Mouse (Mus musculus) cerebellum, adult 18-20 months (tissue): ENCODE results near the gene Fntb.
"Not testable (repeated sequence)": the region's sequence is repeated elsewhere in the genome, so short reads cannot be mapped to it uniquely, and the experiment has no call there.

Source experiments
- DNase-seq, 2 experiments: peaks; one replicate each; pipeline ENCODE4 v3.0.0; 2021

The Fntb gene

GRCm38 (mm10) chr12:76837844-76838650 is 72.7 kb downstream of the Fntb start:
- DNase-seq, result no peak

GRCm38 (mm10) chr12:76839298-76839697 is 73.9 kb downstream of the Fntb start:
- DNase-seq, result no peak

GRCm38 (mm10) chr12:76840081-76840480 is 74.7 kb downstream of the Fntb start:
- DNase-seq, result no peak

GRCm38 (mm10) chr12:76844346-76845061 is 79.1 kb downstream of the Fntb start:
- no peak for DNase-seq

GRCm38 (mm10) chr12:76852419-76852818 is 87.0 kb downstream of the Fntb start:
- DNase-seq, result no peak

GRCm38 (mm10) chr12:76853378-76854142 is 88.2 kb downstream of the Fntb start:
- no peak for DNase-seq

GRCm38 (mm10) chr12:76857087-76857486 is 91.7 kb downstream of the Fntb start:
- DNase-seq, result peak; percentile 63 to 68

GRCm38 (mm10) chr12:76858788-76859187 is 93.4 kb downstream of the Fntb start:
- DNase-seq, result not testable (repeated sequence)

- DNase-seq, result peak in 1 of 2 experiments; percentile 36
Measured at GRCm38 (mm10) chr12:76863651-76864050, 98.3 kb downstream of the Fntb start.

- no peak for DNase-seq
Measured at GRCm38 (mm10) chr12:76865266-76865665, 99.9 kb downstream of the Fntb start.

GRCm38 (mm10) chr12:76867586-76868280 is 102.3 kb downstream of the Fntb start:
- DNase-seq, result peak; percentile 61 to 63

GRCm38 (mm10) chr12:76868463-76869198 is 103.2 kb downstream of the Fntb start:
- peak; percentile 71 to 77 for DNase-seq

- no peak for DNase-seq
Measured at GRCm38 (mm10) chr12:76869561-76869960, 104.2 kb downstream of the Fntb start.

GRCm38 (mm10) chr12:76872767-76873316 is 107.5 kb downstream of the Fntb start:
- DNase-seq, result peak in 1 of 2 experiments; percentile 31

- DNase-seq, result no peak
Measured at GRCm38 (mm10) chr12:76874826-76875225, 109.4 kb downstream of the Fntb start.

GRCm38 (mm10) chr12:76879242-76879641 is 113.9 kb downstream of the Fntb start:
- peak; percentile 77 to 85 for DNase-seq

GRCm38 (mm10) chr12:76880131-76880530 is 114.7 kb downstream of the Fntb start:
- DNase-seq, result no peak

- peak in 1 of 2 experiments; percentile 44 for DNase-seq
Measured at GRCm38 (mm10) chr12:76883824-76884223, 118.4 kb downstream of the Fntb start.

GRCm38 (mm10) chr12:76885103-76885502 is 119.7 kb downstream of the Fntb start:
- DNase-seq, result no peak

- DNase-seq, result no peak
Measured at GRCm38 (mm10) chr12:76886826-76887225, 121.4 kb downstream of the Fntb start.

- no peak for DNase-seq
Measured at GRCm38 (mm10) chr12:76887941-76888340, 122.6 kb downstream of the Fntb start.
